Mouse (Mus musculus) T-helper 2 cell (primary cell): ENCODE results near the gene Gna13.

Experiments
- in situ Hi-C: fragments of 300-600 bp; cut with MboI, MseI; formaldehyde crosslinking; loops from one replicate; pipeline ENCODE4 v1.15.1; 2025; ENCODE audit warnings: high pct_unique_total_duplicates

Gene Gna13

GRCm38 (mm10) chr11:109422263-109422662, 59.6 kb downstream of the Gna13 start:
- in situ Hi-C loops: no loop called here

DNA sequence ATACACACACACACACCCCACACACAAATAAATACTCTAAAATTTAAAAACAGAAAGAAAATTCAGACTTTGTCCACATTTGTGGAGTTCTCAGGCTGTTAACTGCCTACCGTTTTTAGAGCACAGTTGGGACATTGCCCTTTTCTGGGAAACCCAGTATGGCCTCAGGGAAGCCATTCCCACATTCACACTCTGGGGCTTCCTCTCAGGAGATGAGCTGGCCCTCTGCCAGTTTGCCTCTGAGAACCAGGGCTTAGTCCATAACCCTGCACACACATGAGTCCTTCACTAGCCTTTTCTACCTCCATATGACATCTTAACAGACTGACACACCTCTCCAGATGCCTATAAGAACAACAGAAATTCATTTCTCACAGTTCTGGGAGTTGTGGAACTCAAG, 60.7 kb downstream of the Gna13 start:
- in situ Hi-C loops: no loop called here

GRCm38 (mm10) chr11:109425392-109426271, 63.0 kb downstream of the Gna13 start, which contains the start of gene Amz2:
TSS of gene Amz2 (plus strand) at chr11:109425946.
- in situ Hi-C loops: loop anchor here (5.0 kb wide), 1 partner anchor 58 kb away; no protein-coding TSS in a partner anchor

DNA sequence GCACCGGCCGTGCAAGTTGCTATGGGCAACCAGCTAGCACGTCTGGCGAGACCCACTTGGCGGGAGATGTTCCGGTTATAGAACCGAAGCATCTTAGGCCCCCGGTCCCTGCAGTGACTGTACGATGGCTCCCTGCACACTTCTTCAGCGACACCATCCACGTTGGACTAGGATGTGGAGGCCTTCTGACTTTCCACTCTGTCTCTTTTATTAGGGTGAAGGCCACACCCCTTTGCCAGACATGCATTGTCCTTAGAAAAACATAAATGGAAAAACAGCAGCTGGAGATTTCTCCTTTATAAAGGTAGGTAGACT, 63.6 kb downstream of the Gna13 start:
- in situ Hi-C loops: loop anchor here (5.0 kb wide), 1 partner anchor 59 kb away; no protein-coding TSS in a partner anchor

GRCm38 (mm10) chr11:109427353-109427752, 64.7 kb downstream of the Gna13 start:
- in situ Hi-C loops: loop anchor here (5.0 kb wide), 1 partner anchor 60 kb away; no protein-coding TSS in a partner anchor

DNA sequence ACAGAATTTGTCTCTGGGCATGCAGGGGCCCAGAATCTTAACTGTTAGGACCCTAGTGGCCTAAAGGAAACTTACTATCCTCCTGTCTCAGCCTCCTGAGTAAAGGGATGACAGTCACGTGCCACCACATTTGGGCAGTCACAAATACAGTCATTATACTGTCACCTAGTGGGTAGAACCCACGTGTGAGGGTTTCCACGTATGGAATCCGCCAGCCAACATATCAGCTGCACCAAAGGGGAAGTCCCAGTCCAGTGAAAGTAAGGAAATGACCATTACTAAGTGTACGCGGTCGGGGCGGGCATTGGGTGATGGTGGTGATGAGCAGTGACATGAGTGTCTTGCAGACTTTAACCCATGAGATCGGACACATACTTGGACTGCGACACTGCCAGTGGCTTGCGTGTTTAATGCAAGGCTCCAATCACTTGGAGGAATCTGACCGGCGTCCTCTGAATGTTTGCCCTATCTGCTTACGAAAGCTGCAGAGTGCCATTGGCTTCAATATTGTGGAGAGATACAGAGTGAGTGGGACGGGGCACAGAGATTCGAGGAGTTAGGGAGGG, 71.7 kb downstream of the Gna13 start:
- in situ Hi-C loops: no loop called here

DNA sequence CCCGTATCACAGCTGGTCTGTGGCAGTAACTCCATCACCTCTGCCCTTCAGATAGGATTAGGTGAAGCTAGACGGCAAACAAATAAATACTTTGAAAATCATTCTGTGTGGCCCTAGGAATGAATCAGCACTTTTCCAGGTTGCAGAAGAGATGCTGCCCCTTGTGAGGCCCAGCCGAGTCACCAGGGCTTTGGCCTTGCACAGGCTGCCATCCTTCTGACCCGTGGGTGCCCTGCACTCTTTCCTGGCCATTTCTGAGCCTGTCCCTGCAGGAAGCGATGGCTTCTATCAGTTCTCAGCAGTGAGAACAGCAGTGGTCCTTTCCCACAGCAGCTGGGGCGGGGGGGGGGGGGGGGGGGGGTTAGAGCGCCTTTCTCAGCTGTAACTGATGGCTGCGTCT, 74.3 kb downstream of the Gna13 start:
- in situ Hi-C loops: no loop called here

DNA sequence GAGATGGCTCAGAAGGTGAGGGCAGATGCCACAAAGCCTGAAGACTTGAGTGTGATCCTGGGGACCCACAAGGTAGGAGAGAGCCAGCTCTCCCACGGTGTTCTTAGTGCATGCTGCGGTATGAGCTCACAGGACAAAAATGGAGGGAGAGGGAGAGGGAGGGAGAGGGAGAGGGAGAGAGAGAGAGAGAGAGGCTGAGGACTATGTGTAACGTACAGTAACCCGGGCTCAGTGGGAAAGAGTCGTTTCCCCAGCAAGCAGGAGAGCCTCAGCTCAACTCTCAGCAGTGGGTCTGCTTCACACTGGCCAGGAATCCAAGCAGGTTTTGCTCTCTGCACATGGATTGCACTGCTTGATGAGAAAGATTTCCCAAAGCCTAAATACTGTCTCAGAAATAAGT, 76.6 kb downstream of the Gna13 start:
- in situ Hi-C loops: no loop called here

- in situ Hi-C loops: loop anchor here (5.0 kb wide), 2 partner anchors 123 to 183 kb away; no protein-coding TSS in a partner anchor
These were observed 77.3 kb downstream of the Gna13 start for GRCm38 (mm10) chr11:109439829-109440340.

- in situ Hi-C loops: loop anchor here (5.0 kb wide), 2 partner anchors 123 to 183 kb away; no protein-coding TSS in a partner anchor
These were observed 78.0 kb downstream of the Gna13 start for GRCm38 (mm10) chr11:109440641-109441040.

DNA sequence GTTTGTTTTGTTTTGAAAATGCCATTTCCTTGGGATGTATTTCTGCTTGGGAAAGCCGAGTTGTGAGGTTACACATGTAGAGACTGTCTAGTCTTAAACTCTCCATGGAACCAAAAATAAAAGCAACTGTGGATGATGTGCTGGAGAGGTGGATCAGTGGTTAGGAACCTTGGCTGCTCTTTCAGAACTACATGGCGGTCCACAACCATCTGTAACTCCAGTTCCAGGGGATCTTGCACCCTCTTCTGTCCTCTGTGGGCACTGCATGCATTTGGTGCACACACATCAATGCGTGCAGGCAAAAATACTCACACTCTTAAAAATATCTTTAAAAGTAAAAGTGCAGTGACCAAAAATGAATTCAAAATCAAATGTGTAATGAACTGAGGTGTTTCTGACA, 78.5 kb downstream of the Gna13 start:
- in situ Hi-C loops: loop anchor here (5.0 kb wide), 2 partner anchors 124 to 184 kb away; no protein-coding TSS in a partner anchor

DNA sequence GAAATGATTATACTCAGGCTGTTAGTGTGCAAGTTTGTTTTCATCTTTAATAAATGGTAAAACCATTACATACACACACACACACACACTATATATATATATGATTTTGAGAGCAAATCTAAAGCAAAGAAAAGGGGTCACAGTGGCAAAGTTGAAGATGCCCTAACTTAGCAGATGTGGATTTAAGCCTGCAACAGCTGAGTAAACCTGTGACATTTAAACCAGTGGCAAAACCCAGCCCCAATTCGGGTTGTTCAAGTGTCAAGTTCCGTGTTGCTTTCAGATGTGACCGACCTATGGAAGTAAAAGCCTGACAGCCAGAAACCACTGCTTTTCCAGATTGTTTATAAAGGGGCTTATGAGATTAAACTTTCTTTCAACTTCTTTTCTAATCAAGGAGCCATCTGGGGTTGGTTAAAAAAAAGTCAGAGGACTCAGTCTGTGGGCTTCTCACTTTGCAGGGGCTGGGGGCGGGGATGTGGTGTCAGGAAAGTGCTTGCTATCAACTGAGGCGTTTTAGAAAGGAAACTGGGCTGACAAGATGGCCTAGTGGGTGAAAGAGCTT, 79.6 kb downstream of the Gna13 start:
- in situ Hi-C loops: loop anchor here (5.0 kb wide), 2 partner anchors 125 to 185 kb away; no protein-coding TSS in a partner anchor

- in situ Hi-C loops: loop anchor here (5.0 kb wide), 2 partner anchors 126 to 186 kb away; no protein-coding TSS in a partner anchor
These were observed 81.0 kb downstream of the Gna13 start for GRCm38 (mm10) chr11:109443468-109444263.

GRCm38 (mm10) chr11:109444600-109444999, 82.0 kb downstream of the Gna13 start:
- in situ Hi-C loops: loop anchor here (5.0 kb wide), 2 partner anchors 127 to 187 kb away; no protein-coding TSS in a partner anchor

DNA sequence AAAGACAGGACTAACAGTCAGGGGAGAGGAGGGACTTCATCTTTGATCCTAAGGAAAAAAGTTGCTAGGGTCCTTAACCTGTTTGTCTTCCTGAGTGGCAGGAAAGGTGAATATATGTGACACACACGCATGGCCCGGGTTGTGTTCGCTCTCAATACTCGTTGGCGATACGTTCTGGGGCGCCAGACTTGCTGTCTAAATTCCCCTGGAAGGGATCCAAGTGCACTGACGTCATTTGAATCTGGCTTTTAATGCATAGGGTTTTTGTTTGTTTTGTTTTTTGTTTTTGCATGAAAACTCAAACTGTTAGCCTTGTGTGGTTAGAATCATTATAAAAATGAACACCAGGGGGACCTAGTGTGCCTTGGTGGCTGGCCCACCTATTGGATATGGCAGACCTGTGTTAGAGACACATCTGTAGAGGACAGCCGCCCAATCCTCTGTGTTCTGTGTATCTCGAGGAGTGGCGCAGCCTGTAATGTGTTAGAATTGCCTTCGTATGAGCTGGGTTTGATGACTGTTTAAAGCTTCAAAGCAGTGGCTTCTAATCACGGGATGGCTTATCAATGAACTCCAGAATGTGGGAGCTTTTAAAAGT, 82.9 kb downstream of the Gna13 start:
- in situ Hi-C loops: loop anchor here (5.0 kb wide), 2 partner anchors 97 to 142 kb away; no protein-coding TSS in a partner anchor
